Mouse (Mus musculus): ENCODE results near the gene Tspan18. TPM values are rescaled to one million over a fixed set of nuclear protein-coding genes. Genes with fewer than 3 reads are reported as not detected.

The Tspan18 gene
- polyA plus RNA-seq, 1 experiment from 2014 or later, result 34.5 TPM

- WGBS, result 42% methylated on average over 13 of the region's 13 CpGs
- Histone ChIP-seq H3K4me3 (ENCODE audit: low read depth, low read length) (no peak overlapping the region), H3K27me3 (replicated peaks; ENCODE audit: control insufficient read depth, insufficient read depth, low read length) (no peaks in the 10 kb centered on the region), H3K36me3 (ENCODE audit: control insufficient read depth, insufficient read depth, low read length) (no peaks in the 10 kb centered on the region), H3K27ac (replicated peaks; ENCODE audit: low read depth, low read length) (no peak overlapping the region), H3K9me3 (ENCODE audit: control insufficient read depth, low read length) (0 out of 2 replicates have a peak, but pooled peaks cover 4% of the 10 kb centered on the region), H3K4me1 (ENCODE audit: control insufficient read depth, insufficient read depth, low read length) (peaks cover 20% of the 10 kb centered on the region), H3K4me2 (ENCODE audit: low read depth, low read length) (no peak overlapping the region), H3K9ac (ENCODE audit: low read depth, low read length) (no peak overlapping the region)
- ATAC-seq (ENCODE audit: low read depth), result peak; percentile 26; the same call in 1 of the 2 replicates
- DNase-seq (ENCODE audit: low spot score), result peak; percentile 58
Observed at GRCm38 (mm10) chr2:93291186-93291926, 42.9 kb downstream of the Tspan18 start.

DNA sequence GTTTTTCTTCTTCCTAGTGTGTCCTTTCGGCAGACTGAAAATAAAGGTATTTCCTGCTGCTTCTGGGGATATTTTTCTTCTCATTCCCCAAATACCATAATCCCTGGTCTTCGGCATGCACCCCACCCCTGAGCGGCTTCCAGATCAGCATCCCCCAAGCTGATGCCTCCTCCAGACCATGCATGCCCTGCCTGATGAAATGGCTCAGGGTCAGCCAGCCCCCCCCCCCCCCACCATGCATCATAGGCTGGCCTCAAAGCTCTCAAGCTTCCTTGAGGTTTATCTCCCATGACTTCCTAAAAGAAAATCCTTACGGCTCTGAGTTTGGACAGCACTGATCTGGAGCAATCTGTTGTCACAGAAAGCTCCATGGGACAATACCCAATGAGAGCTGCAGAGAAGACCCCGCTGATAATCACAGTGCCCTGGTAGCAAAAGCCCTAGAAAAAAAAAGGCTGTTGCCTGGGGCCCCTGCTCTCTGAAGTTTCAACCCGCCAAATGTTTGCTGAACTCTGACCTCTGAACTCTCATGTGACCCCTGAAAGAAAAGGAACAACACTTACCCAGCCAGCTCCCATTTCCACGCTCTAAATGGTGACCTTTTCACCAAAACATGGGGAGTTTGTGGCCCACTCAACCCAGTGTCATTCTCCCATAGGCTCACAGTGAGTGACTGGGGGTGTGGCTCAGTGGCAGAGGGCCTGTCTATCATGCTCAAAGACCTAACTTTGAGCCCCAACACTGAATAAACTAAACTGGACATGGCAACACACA, 43.8 kb downstream of the Tspan18 start:
- Histone ChIP-seq H3K9me3 (ENCODE audit: control insufficient read depth, low read length) (0 out of 2 replicates have a peak, but pooled peaks cover 4% of the 10 kb centered on the region), H3K36me3 (ENCODE audit: control insufficient read depth, insufficient read depth, low read length) (no peaks in the 10 kb centered on the region), H3K4me3 (ENCODE audit: low read depth, low read length) (no peak overlapping the region), H3K9ac (ENCODE audit: low read depth, low read length) (no peak overlapping the region), H3K27ac (replicated peaks; ENCODE audit: low read depth, low read length) (no peak overlapping the region), H3K4me1 (ENCODE audit: control insufficient read depth, insufficient read depth, low read length) (peaks cover 29% of the 10 kb centered on the region), H3K4me2 (ENCODE audit: low read depth, low read length) (no peak overlapping the region), H3K27me3 (replicated peaks; ENCODE audit: control insufficient read depth, insufficient read depth, low read length) (no peaks in the 10 kb centered on the region)
- DNase-seq (ENCODE audit: low spot score) (no peak), ATAC-seq (ENCODE audit: low read depth) (no peak)
- WGBS, result 27% methylated on average over 7 of the region's 7 CpGs

DNA sequence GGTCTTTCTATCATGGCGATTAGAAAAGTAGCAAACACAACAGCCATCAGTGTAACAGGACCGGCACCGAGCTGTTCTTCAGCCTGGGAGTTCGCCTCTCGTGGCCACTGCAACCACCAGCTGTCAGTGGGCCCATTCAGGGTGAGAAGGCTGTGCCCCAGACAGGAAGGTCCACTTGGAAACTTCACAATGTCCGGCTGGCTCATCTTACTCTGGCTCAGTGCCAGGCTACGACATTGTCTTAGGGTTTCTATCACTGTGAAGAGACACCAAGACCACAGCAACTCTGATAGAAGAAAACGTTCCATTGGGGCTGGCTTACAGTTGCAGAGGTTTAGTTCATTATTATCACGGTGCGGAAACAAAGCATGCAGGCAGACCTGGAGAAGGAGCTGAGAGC, 45.1 kb downstream of the Tspan18 start:
- Histone ChIP-seq H3K9ac (ENCODE audit: low read depth, low read length) (no peak overlapping the region), H3K4me1 (ENCODE audit: control insufficient read depth, insufficient read depth, low read length) (peaks cover 41% of the 10 kb centered on the region), H3K36me3 (ENCODE audit: control insufficient read depth, insufficient read depth, low read length) (no peaks in the 10 kb centered on the region), H3K27me3 (replicated peaks; ENCODE audit: control insufficient read depth, insufficient read depth, low read length) (no peaks in the 10 kb centered on the region), H3K9me3 (ENCODE audit: control insufficient read depth, low read length) (0 out of 2 replicates have a peak, but pooled peaks cover 4% of the 10 kb centered on the region), H3K4me2 (ENCODE audit: low read depth, low read length) (no peak overlapping the region), H3K4me3 (ENCODE audit: low read depth, low read length) (no peak overlapping the region), H3K27ac (replicated peaks; ENCODE audit: low read depth, low read length) (peak overlapping the region; percentile 18; the same call in 1 of the 2 replicates)
- WGBS, result 63% methylated on average over 10 of the region's 10 CpGs
- DNase-seq (ENCODE audit: low spot score) (no peak), ATAC-seq (ENCODE audit: low read depth) (no peak)

DNA sequence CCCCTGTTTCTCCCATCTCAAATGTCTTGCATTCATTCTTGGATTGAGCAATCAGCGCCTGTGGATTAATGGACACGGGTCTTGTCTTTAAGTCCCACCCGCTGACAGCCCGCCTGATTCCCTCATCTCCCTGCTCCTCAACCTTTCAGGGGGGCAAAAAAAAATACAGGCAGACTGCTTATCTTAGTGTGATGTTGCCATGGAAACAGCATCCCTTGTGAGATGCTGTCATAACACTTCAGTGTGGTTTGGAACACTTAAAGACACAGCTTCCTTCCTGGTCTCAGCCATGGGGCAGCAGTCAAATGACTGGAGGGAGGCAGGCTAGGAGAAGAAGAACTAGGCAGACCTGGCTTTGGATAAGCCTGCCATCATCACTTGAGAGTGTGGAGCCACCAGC, 47.0 kb downstream of the Tspan18 start:
- Histone ChIP-seq H3K36me3 (ENCODE audit: control insufficient read depth, insufficient read depth, low read length) (no peaks in the 10 kb centered on the region), H3K27ac (replicated peaks; ENCODE audit: low read depth, low read length) (0 out of 2 replicates have a peak overlapping the region, but pooled peaks have one; percentile 23), H3K9me3 (ENCODE audit: control insufficient read depth, low read length) (no peaks in the 10 kb centered on the region), H3K27me3 (replicated peaks; ENCODE audit: control insufficient read depth, insufficient read depth, low read length) (no peaks in the 10 kb centered on the region), H3K9ac (ENCODE audit: low read depth, low read length) (no peak overlapping the region), H3K4me2 (ENCODE audit: low read depth, low read length) (no peak overlapping the region), H3K4me1 (ENCODE audit: control insufficient read depth, insufficient read depth, low read length) (peaks cover 54% of the 10 kb centered on the region), H3K4me3 (ENCODE audit: low read depth, low read length) (no peak overlapping the region)
- ATAC-seq (ENCODE audit: low read depth) (no peak), DNase-seq (ENCODE audit: low spot score) (peak; percentile 75)
- WGBS, result 47% methylated on average over 4 of the region's 4 CpGs

DNA sequence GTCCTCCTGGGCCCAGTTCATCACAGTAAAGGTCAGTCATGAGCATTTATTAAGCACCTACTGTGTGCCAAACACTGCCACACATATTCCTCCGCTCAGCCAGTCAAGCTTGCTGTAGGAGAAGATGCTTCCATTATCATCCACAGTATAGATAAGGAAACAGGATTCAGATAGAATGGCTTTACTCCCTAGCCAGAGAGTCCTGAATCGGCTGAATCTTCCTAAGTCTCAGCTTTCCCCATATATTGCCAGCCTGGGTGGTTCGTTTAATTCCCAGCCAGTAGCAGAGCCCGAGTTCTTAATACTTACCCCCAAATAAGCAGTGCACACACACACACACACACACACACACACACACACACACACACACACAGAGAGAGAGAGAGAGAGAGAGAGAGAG, 47.6 kb downstream of the Tspan18 start:
- 35% methylated on average over 4 of the region's 4 CpGs for WGBS
- Histone ChIP-seq H3K36me3 (ENCODE audit: control insufficient read depth, insufficient read depth, low read length) (no peaks in the 10 kb centered on the region), H3K9ac (ENCODE audit: low read depth, low read length) (no peak overlapping the region), H3K27ac (replicated peaks; ENCODE audit: low read depth, low read length) (no peak overlapping the region), H3K27me3 (replicated peaks; ENCODE audit: control insufficient read depth, insufficient read depth, low read length) (no peaks in the 10 kb centered on the region), H3K9me3 (ENCODE audit: control insufficient read depth, low read length) (no peaks in the 10 kb centered on the region), H3K4me1 (ENCODE audit: control insufficient read depth, insufficient read depth, low read length) (peaks cover 54% of the 10 kb centered on the region), H3K4me3 (ENCODE audit: low read depth, low read length) (no peak overlapping the region), H3K4me2 (ENCODE audit: low read depth, low read length) (no peak overlapping the region)
- ATAC-seq (ENCODE audit: low read depth) (no peak), DNase-seq (ENCODE audit: low spot score) (no peak)

DNA sequence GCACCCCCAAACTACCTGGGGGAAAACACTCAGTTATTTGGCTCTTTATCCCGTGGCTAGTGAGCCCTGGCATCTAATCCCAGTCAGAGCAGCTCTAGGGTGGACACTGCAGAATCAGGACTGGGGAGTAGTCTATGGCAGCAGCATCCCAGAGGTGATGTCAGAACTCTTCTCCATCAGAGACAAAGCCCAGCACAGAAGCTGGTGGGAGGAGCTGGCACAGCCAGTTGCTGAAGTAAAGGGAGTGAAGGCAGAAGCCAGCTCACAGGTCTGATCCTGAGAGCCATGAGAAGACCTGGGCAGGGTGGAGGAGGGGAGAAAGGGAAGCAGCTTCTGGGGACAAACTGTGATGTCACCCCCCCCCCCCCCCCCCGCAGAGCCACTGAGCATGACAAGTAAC, 48.0 kb downstream of the Tspan18 start:
- WGBS, result 75% methylated on average over 1 of the region's 2 CpGs
- Histone ChIP-seq H3K27me3 (replicated peaks; ENCODE audit: control insufficient read depth, insufficient read depth, low read length) (no peaks in the 10 kb centered on the region), H3K36me3 (ENCODE audit: control insufficient read depth, insufficient read depth, low read length) (no peaks in the 10 kb centered on the region), H3K4me1 (ENCODE audit: control insufficient read depth, insufficient read depth, low read length) (peaks cover 51% of the 10 kb centered on the region), H3K27ac (replicated peaks; ENCODE audit: low read depth, low read length) (no peak overlapping the region), H3K4me2 (ENCODE audit: low read depth, low read length) (no peak overlapping the region), H3K9ac (ENCODE audit: low read depth, low read length) (no peak overlapping the region), H3K4me3 (ENCODE audit: low read depth, low read length) (no peak overlapping the region), H3K9me3 (ENCODE audit: control insufficient read depth, low read length) (no peaks in the 10 kb centered on the region)
- ATAC-seq (ENCODE audit: low read depth) (no peak), DNase-seq (ENCODE audit: low spot score) (no peak)

- Histone ChIP-seq H3K9me3 (ENCODE audit: control insufficient read depth, low read length) (no peaks in the 10 kb centered on the region), H3K27me3 (replicated peaks; ENCODE audit: control insufficient read depth, insufficient read depth, low read length) (no peaks in the 10 kb centered on the region), H3K4me3 (ENCODE audit: low read depth, low read length) (no peak overlapping the region), H3K27ac (replicated peaks; ENCODE audit: low read depth, low read length) (no peak overlapping the region), H3K36me3 (ENCODE audit: control insufficient read depth, insufficient read depth, low read length) (no peaks in the 10 kb centered on the region), H3K4me1 (ENCODE audit: control insufficient read depth, insufficient read depth, low read length) (peaks cover 50% of the 10 kb centered on the region), H3K4me2 (ENCODE audit: low read depth, low read length) (no peak overlapping the region), H3K9ac (ENCODE audit: low read depth, low read length) (no peak overlapping the region)
- 41% methylated on average over 8 of the region's 8 CpGs for WGBS
- DNase-seq (ENCODE audit: low spot score) (no peak), ATAC-seq (ENCODE audit: low read depth) (no peak)
Observed at GRCm38 (mm10) chr2:93285842-93286241, 48.5 kb downstream of the Tspan18 start.

DNA sequence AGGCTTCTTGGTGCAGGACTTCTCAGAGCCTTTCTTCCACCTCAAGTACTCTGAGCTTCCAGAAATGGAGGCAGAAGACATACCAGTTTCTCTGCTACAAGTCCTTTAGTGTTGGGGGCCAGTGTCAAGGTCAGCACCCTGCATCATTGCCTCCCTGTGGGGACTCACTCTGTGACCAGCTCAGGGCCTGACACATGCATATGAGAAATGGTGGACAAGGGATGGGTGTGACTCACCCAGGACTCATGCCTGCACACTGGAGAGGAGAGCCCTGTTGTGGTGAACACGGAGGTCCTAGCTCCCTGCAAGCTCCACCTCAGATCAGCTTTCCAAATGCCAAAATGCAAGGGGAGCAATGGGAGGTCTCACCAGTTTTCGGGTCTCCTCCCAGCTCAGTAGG, 49.7 kb downstream of the Tspan18 start:
- H3K4me3 ChIP-seq (ENCODE audit: low read depth, low read length), result no peak overlapping the region
- H3K9ac ChIP-seq (ENCODE audit: low read depth, low read length), result no peak overlapping the region
- 49% methylated on average over 2 of the region's 2 CpGs for WGBS
- H3K27me3 ChIP-seq (replicated peaks; ENCODE audit: control insufficient read depth, insufficient read depth, low read length), result no peaks in the 10 kb centered on the region
- DNase-seq (ENCODE audit: low spot score) (no peak), ATAC-seq (ENCODE audit: low read depth) (no peak)
- no peaks in the 10 kb centered on the region for H3K36me3 ChIP-seq (ENCODE audit: control insufficient read depth, insufficient read depth, low read length)
- no peaks in the 10 kb centered on the region for H3K9me3 ChIP-seq (ENCODE audit: control insufficient read depth, low read length)
- peaks cover 58% of the 10 kb centered on the region for H3K4me1 ChIP-seq (ENCODE audit: control insufficient read depth, insufficient read depth, low read length)
- H3K27ac ChIP-seq (replicated peaks; ENCODE audit: low read depth, low read length), result peak overlapping the region; percentile 78
- no peak overlapping the region for H3K4me2 ChIP-seq (ENCODE audit: low read depth, low read length)

All from embryonic facial prominence, embryonic 14.5 days (tissue).